Mouse (Mus musculus) midbrain, embryonic 16.5 days (tissue): ENCODE results near the gene Gm14393. TPM values are rescaled to one million over a fixed set of nuclear protein-coding genes. Genes with fewer than 3 reads are reported as not detected.
"Not testable (repeated sequence)": the region's sequence is repeated elsewhere in the genome, so short reads cannot be mapped to it uniquely, and the experiment has no call there.

ENCODE experiments used
- ATAC-seq: fragments of 200-750 bp; cut with Nextera tagmentation; 2 replicates; pipeline ENCODE4 v1.8.0; 2017; ENCODE audit warnings: moderate TSS enrichment
- H3K27ac ChIP-seq: fragments of 300-500 bp; sonication (generic); 2 replicates; pipeline ENCODE4 v1.5.1; 2014; ENCODE audit warnings: mild to moderate bottlenecking, low read length, mixed read lengths
- H3K27me3 ChIP-seq: fragments of 300-500 bp; sonication (generic); 2 replicates; pipeline ENCODE4 v1.6.1; 2014; ENCODE audit warnings: low read depth, low read length, mixed read lengths; ENCODE audit not compliant: control insufficient read depth, insufficient read depth
- H3K36me3 ChIP-seq: fragments of 300-500 bp; sonication (generic); 2 replicates; pipeline ENCODE4 v1.6.1; 2014; ENCODE audit warnings: mild to moderate bottlenecking, low read length, moderate library complexity, mixed read lengths; ENCODE audit not compliant: control insufficient read depth, insufficient read depth
- H3K4me1 ChIP-seq: fragments of 300-500 bp; sonication (generic); 2 replicates; pipeline ENCODE4 v1.6.1; 2014; ENCODE audit warnings: mild to moderate bottlenecking, low read length, mixed read lengths; ENCODE audit not compliant: control insufficient read depth, insufficient read depth
- H3K4me2 ChIP-seq: fragments of 300-500 bp; sonication (generic); 2 replicates; pipeline ENCODE4 v1.6.1; 2014; ENCODE audit warnings: mild to moderate bottlenecking, low read length, mixed read lengths
- H3K4me3 ChIP-seq: fragments of 300-500 bp; sonication (generic); 2 replicates; pipeline ENCODE4 v1.5.1; 2014; ENCODE audit warnings: low read depth, mild to moderate bottlenecking, low read length, moderate library complexity, mixed read lengths
- H3K9ac ChIP-seq: fragments of 300-500 bp; sonication (generic); 2 replicates; pipeline ENCODE4 v1.6.1; 2014; ENCODE audit warnings: low read depth, low read length, mixed read lengths
- H3K9me3 ChIP-seq: fragments of 300-500 bp; sonication (generic); replicated peaks from 2 replicates; pipeline ENCODE4 v1.6.1; 2014; ENCODE audit warnings: mild to moderate bottlenecking, low read length, mixed read lengths; ENCODE audit not compliant: control insufficient read depth, poor library complexity, severe bottlenecking
- WGBS: fragments of 180-500 bp; shearing (Covaris S2); extraction: QIAGEN DNeasy Blood & Tissue Kit; methylation state at CpG from one replicate; pipeline ENCODE4 v1.1.7; 2014; 5-methylcytosine and 5-hydroxymethylcytosine counted together
- polyA plus RNA-seq: library from polyadenylated mRNA; unstranded; fragments of >200 nt; fragmentation: Nextera tagmentation; extraction: Ambion mirVana; gene quantifications from 2 replicates; pipeline ENCODE4 v1.2.1, GENCODE M21; 2015

Gene Gm14393
- 0.55 and 0.91 TPM in 2 replicates for polyA plus RNA-seq

- not testable (repeated sequence) for H3K27ac ChIP-seq, H3K9ac ChIP-seq, H3K9me3 ChIP-seq, H3K4me2 ChIP-seq, ATAC-seq, H3K27me3 ChIP-seq, H3K36me3 ChIP-seq, H3K4me3 ChIP-seq, H3K4me1 ChIP-seq
- 77% methylated on average over 1 of the region's 1 CpGs for WGBS
Measured at GRCm38 (mm10) chr2:175067681-175068261, at the start of gene Gm14393. Gene Gm14393, minus strand, starts transcription at chr2:175067781.

GRCm38 (mm10) chr2:175044268-175044667, 23.3 kb downstream of the Gm14393 start:
- not testable (repeated sequence) for H3K4me2 ChIP-seq, H3K9me3 ChIP-seq, H3K4me1 ChIP-seq, ATAC-seq, H3K27ac ChIP-seq, H3K36me3 ChIP-seq, H3K27me3 ChIP-seq, H3K4me3 ChIP-seq, H3K9ac ChIP-seq
- WGBS: 97% methylated on average over 23 of the region's 27 CpGs

Other genes with a start within 250 kb of the Gm14393 start
- not detected in 2 replicates for gene Gm14444, start 57.5 kb downstream of the Gm14393 start, polyA plus RNA-seq
- gene Gm14399, start 74.2 kb upstream of the Gm14393 start, polyA plus RNA-seq: 5.7 and 6.6 TPM in 2 replicates
- gene Gm14443, start 108.1 kb upstream of the Gm14393 start, polyA plus RNA-seq: 1.3 and 1.5 TPM in 2 replicates
- 7.3 and 9.8 TPM in 2 replicates for gene Gm14391, start 139.1 kb upstream of the Gm14393 start, polyA plus RNA-seq
- gene Gm14440, start 207.3 kb upstream of the Gm14393 start, polyA plus RNA-seq: not detected in 2 replicates